Mouse (Mus musculus) neutrophil, adult 5-6 weeks (primary cell): ENCODE measurements around the gene Pspn. TPM values are rescaled to one million over a fixed set of nuclear protein-coding genes. Genes with fewer than 3 reads are reported as not detected.

ENCODE experiments used
- ATAC-seq: fragments of 151-379, 151-347 bp; 2 replicates; pipeline ENCODE4 v1.8.0; 2017; ENCODE audit warnings: mild to moderate bottlenecking, moderate TSS enrichment; ENCODE audit not compliant: insufficient number of reproducible peaks, poor library complexity, low FRiP score, severe bottlenecking; ENCODE audit errors: extremely low read depth
- total RNA-seq: library from RNA; stranded (forward); fragments of 200-1000 nt; gene quantifications from 2 replicates; pipeline ENCODE4 v1.2.3, GENCODE M21; 2017

The Pspn gene
- total RNA-seq, 1 experiment from 2014 or later = not detected

- no peak for ATAC-seq
Measured at GRCm38 (mm10) chr17:56999414-56999813, 404 bp downstream of the Pspn start.

- ATAC-seq = peak; percentile 98
Measured at GRCm38 (mm10) chr17:56997029-56997667, 2.7 kb downstream of the Pspn start, which contains the start of gene Alkbh7. TSS of gene Alkbh7 (plus strand) at chr17:56997339.

- no peak for ATAC-seq
Measured at GRCm38 (mm10) chr17:56996506-56996905, 3.3 kb downstream of the Pspn start.

GRCm38 (mm10) chr17:56995046-56995445, 4.8 kb downstream of the Pspn start:
- no peak for ATAC-seq

- no peak for ATAC-seq
Measured at GRCm38 (mm10) chr17:56990966-56991365, 8.9 kb downstream of the Pspn start.

GRCm38 (mm10) chr17:56990115-56990746, 9.6 kb downstream of the Pspn start, which contains the start of gene Clpp:
TSS of gene Clpp (plus strand) at chr17:56990305.
- ATAC-seq = peak; percentile 99

GRCm38 (mm10) chr17:56989467-56990114, 10.2 kb downstream of the Pspn start:
- ATAC-seq = peak; percentile 39

GRCm38 (mm10) chr17:56988921-56989430, 10.8 kb downstream of the Pspn start:
- no peak for ATAC-seq

- ATAC-seq = no peak
Measured at GRCm38 (mm10) chr17:56988441-56988840, 11.4 kb downstream of the Pspn start.

GRCm38 (mm10) chr17:56986105-56986805, 13.6 kb downstream of the Pspn start:
- no peak for ATAC-seq

- ATAC-seq = no peak
Measured at GRCm38 (mm10) chr17:56985656-56986055, 14.2 kb downstream of the Pspn start.

GRCm38 (mm10) chr17:56984886-56985285, 14.9 kb downstream of the Pspn start:
- no peak for ATAC-seq

- ATAC-seq = no peak
Measured at GRCm38 (mm10) chr17:56982013-56982412, 17.8 kb downstream of the Pspn start, which contains the start of gene Acer1. TSS of gene Acer1 (minus strand) at chr17:56982126.

GRCm38 (mm10) chr17:56981049-56981448, 18.8 kb downstream of the Pspn start:
- no peak for ATAC-seq

- no peak for ATAC-seq
Measured at GRCm38 (mm10) chr17:56979524-56979923, 20.3 kb downstream of the Pspn start.

GRCm38 (mm10) chr17:56976531-56977390, 23.1 kb downstream of the Pspn start:
- ATAC-seq = no peak

GRCm38 (mm10) chr17:56975391-56975790, 24.4 kb downstream of the Pspn start:
- ATAC-seq = no peak

- ATAC-seq = no peak
Measured at GRCm38 (mm10) chr17:56974708-56975240, 25.0 kb downstream of the Pspn start.
